17 mouse cellular contexts compared by ENCODE assay signal in the genomic region with DNA sequence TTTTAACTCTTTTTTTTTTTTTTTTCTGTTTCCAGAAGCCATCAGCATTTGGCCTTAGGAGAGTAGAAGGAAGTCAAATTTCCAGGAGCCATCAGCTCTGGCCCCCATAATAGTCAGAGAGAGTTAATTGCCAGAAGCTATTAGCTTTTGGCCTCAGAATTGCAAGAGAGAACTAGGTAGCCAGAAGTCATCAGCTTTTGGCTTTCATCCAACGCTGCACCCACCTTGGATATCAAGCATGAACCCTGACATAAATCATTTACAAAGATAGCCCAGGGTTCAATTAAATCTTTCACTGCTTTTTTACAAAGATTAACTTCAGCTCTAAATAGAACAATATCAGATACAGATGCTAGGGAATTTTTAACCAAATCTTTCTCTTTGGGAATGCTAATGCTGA. TPM values are rescaled to one million over a fixed set of nuclear protein-coding genes. Genes with fewer than 3 reads are reported as not detected.
DNase-seq lines count a peak whose midpoint lies in the region; ATAC-seq and TF ChIP-seq lines count a peak whose summit lies in the region.
"Had no signal": no experiment of that assay in that cellular context is flagged by ENCODE, and none has a peak within 500 bp of the region (broad histone marks: within the 10 kb centered on the region; RNA-seq: fewer than 3 reads in every experiment).

No protein-coding gene starts in this region.

- H3K9me3 ChIP-seq in kidney, embryonic 15.5 days (replicated peaks): no peaks in the 10 kb centered on the region
- no peaks in the 10 kb centered on the region; the same call in 1 of the 2 replicates for H3K9me3 ChIP-seq in liver, embryonic 11.5 days (ENCODE audit: control insufficient read depth, low read length)
- H3K9me3 ChIP-seq in liver, embryonic 12.5 days (replicated peaks): peaks cover 8% of the 10 kb centered on the region
- H3K9me3 ChIP-seq: embryonic facial prominence, embryonic 12.5 days; forebrain, embryonic 15.5 days; hindbrain, embryonic 13.5 days had no signal

- no peaks in the 10 kb centered on the region for H3K36me3 ChIP-seq in kidney, adult 2 months (ENCODE audit: control insufficient read depth, insufficient read depth, low read length)
- H3K36me3 ChIP-seq in kidney, embryonic 15.5 days: no peaks in the 10 kb centered on the region
- no peaks in the 10 kb centered on the region for H3K36me3 ChIP-seq in liver, embryonic 11.5 days (ENCODE audit: control insufficient read depth, insufficient read depth, low read length)
- no peaks in the 10 kb centered on the region for H3K36me3 ChIP-seq in liver, embryonic 12.5 days
- H3K36me3 ChIP-seq: embryonic facial prominence, embryonic 12.5 days; forebrain, embryonic 15.5 days; heart, embryonic 10.5 days; heart, embryonic 15.5 days; hindbrain, embryonic 13.5 days had no signal

- TF ChIP-seq POLR2A in kidney, adult 2 months (IDR thresholded peaks at IDR 0.05; ENCODE audit: low read depth, low read length): no peak

- H3K4me1 ChIP-seq in kidney, adult 2 months (ENCODE audit: control insufficient read depth, insufficient read depth, low read length): no peaks in the 10 kb centered on the region; the same call in 1 of the 2 replicates
- H3K4me1 ChIP-seq in kidney, embryonic 15.5 days: 0 out of 2 replicates have a peak, but pooled peaks cover 6% of the 10 kb centered on the region
- 0 out of 2 replicates have a peak, but pooled peaks cover 2% of the 10 kb centered on the region for H3K4me1 ChIP-seq in liver, embryonic 11.5 days (replicated peaks; ENCODE audit: control insufficient read depth, insufficient read depth, low read length)
- H3K4me1 ChIP-seq in liver, embryonic 12.5 days: peaks cover 20% of the 10 kb centered on the region
- H3K4me1 ChIP-seq: embryonic facial prominence, embryonic 12.5 days; forebrain, embryonic 15.5 days; heart, embryonic 10.5 days; heart, embryonic 15.5 days; hindbrain, embryonic 13.5 days had no signal

- no peak overlapping the region for H3K4me2 ChIP-seq in kidney, embryonic 15.5 days
- H3K4me2 ChIP-seq in liver, embryonic 11.5 days: no peak overlapping the region
- H3K4me2 ChIP-seq in liver, embryonic 12.5 days: no peak overlapping the region
- H3K4me2 ChIP-seq: embryonic facial prominence, embryonic 12.5 days; forebrain, embryonic 15.5 days; heart, embryonic 15.5 days; hindbrain, embryonic 13.5 days had no signal

- no peak overlapping the region for H3K9ac ChIP-seq in kidney, embryonic 15.5 days
- no peak overlapping the region for H3K9ac ChIP-seq in liver, embryonic 11.5 days (ENCODE audit: low read depth, low read length)
- no peak overlapping the region for H3K9ac ChIP-seq in liver, embryonic 12.5 days
- H3K9ac ChIP-seq: embryonic facial prominence, embryonic 12.5 days; forebrain, embryonic 15.5 days; heart, embryonic 15.5 days; hindbrain, embryonic 13.5 days had no signal

- no peak overlapping the region for H3K27ac ChIP-seq in kidney, adult 2 months (ENCODE audit: insufficient read depth, low read depth, low read length)
- H3K27ac ChIP-seq in kidney, embryonic 15.5 days: no peak overlapping the region
- no peak overlapping the region for H3K27ac ChIP-seq in liver, embryonic 11.5 days (ENCODE audit: low read depth, low read length)
- H3K27ac ChIP-seq in liver, embryonic 12.5 days: no peak overlapping the region
- H3K27ac ChIP-seq: embryonic facial prominence, embryonic 12.5 days; forebrain, embryonic 15.5 days; heart, embryonic 10.5 days; heart, embryonic 15.5 days; hindbrain, embryonic 13.5 days had no signal

- H3K27me3 ChIP-seq in kidney, adult 2 months (replicated peaks; ENCODE audit: control insufficient read depth, insufficient read depth, low read length): no peaks in the 10 kb centered on the region
- no peaks in the 10 kb centered on the region for H3K27me3 ChIP-seq in kidney, embryonic 15.5 days
- H3K27me3 ChIP-seq in liver, embryonic 11.5 days (replicated peaks; ENCODE audit: control insufficient read depth, insufficient read depth, low read length): no peaks in the 10 kb centered on the region
- no peaks in the 10 kb centered on the region; the same call in 1 of the 2 replicates for H3K27me3 ChIP-seq in liver, embryonic 12.5 days (replicated peaks)
- H3K27me3 ChIP-seq: embryonic facial prominence, embryonic 12.5 days; forebrain, embryonic 15.5 days; heart, embryonic 15.5 days; hindbrain, embryonic 13.5 days had no signal

- DNase-seq in kidney, adult 2 months: peak; percentile 72
- DNase-seq in liver, embryonic 11.5 days (ENCODE audit: low spot score): peak; percentile 10
- DNase-seq in kidney, postnatal 25 days: peak; percentile 62
- DNase-seq in retina, embryonic 14.5 days (ENCODE audit: low spot score): no peak
- DNase-seq: adrenal gland, adult 8-10 months; adrenal gland, postnatal 36 days; cerebellum, adult 2 months; gastrocnemius, postnatal 36 days; heart, adult 18-20 months; heart, postnatal 14 days had no signal

- no peak overlapping the region for H3K4me3 ChIP-seq in kidney, adult 2 months (ENCODE audit: insufficient read depth, low read depth, low read length)
- no peak overlapping the region for H3K4me3 ChIP-seq in kidney, embryonic 15.5 days (replicated peaks)
- no peak overlapping the region for H3K4me3 ChIP-seq in liver, embryonic 11.5 days (ENCODE audit: low read depth, low read length)
- no peak overlapping the region for H3K4me3 ChIP-seq in liver, embryonic 12.5 days
- H3K4me3 ChIP-seq: embryonic facial prominence, embryonic 12.5 days; forebrain, embryonic 15.5 days; heart, embryonic 10.5 days; heart, embryonic 15.5 days; hindbrain, embryonic 13.5 days had no signal

- WGBS in kidney, adult 2 months: 44% methylated on average over 1 of the region's 1 CpGs
- WGBS in kidney, embryonic 15.5 days: 74% methylated on average over 1 of the region's 1 CpGs
- WGBS in liver, embryonic 11.5 days: 82% methylated on average over 1 of the region's 1 CpGs
- WGBS in liver, embryonic 12.5 days (ENCODE audit: insufficient replicate concordance): 88% methylated on average over 1 of the region's 1 CpGs

- no peak for TF ChIP-seq CTCF in kidney, adult 2 months (conservative IDR thresholded peaks at IDR 0.05; ENCODE audit: insufficient read depth, insufficient read length, low read depth, low read length)

- ATAC-seq in kidney, embryonic 15.5 days (replicated peaks; ENCODE audit: low FRiP score): no peak
- ATAC-seq in liver, embryonic 11.5 days (replicated peaks; ENCODE audit: low FRiP score): no peak
- no peak for ATAC-seq in liver, embryonic 12.5 days
- ATAC-seq: forebrain, embryonic 15.5 days had no signal

RNA-seq across cellular contexts. Expression of a gene that starts 23.3 kb away (rescaled TPM):
- 155 and 157 TPM in 2 replicates for polyA plus RNA-seq in kidney, adult 2 months (2012; rRNA removed)
- 305 and 466 TPM in 2 replicates for polyA plus RNA-seq in kidney, embryonic 15.5 days (2015; fragmentation: Nextera tagmentation; extraction: Ambion mirVana)
- polyA plus RNA-seq in liver, embryonic 11.5 days (2014; fragmentation: Nextera tagmentation; extraction: Ambion mirVana): 98.9 and 115 TPM in 2 replicates
- polyA plus RNA-seq in liver, embryonic 12.5 days (2016; fragmentation: Nextera tagmentation; extraction: Ambion mirVana): 70.5 and 76.1 TPM in 2 replicates

RNA-seq across cellular contexts. Expression of a gene that starts 41.3 kb away (rescaled TPM):
- polyA plus RNA-seq in kidney, adult 2 months (2012; rRNA removed): 3.8 and 4.6 TPM in 2 replicates
- 62.2 and 68.5 TPM in 2 replicates for polyA plus RNA-seq in kidney, embryonic 15.5 days (2015; fragmentation: Nextera tagmentation; extraction: Ambion mirVana)
- 33.3 and 40.0 TPM in 2 replicates for polyA plus RNA-seq in liver, embryonic 11.5 days (2014; fragmentation: Nextera tagmentation; extraction: Ambion mirVana)
- polyA plus RNA-seq in liver, embryonic 12.5 days (2016; fragmentation: Nextera tagmentation; extraction: Ambion mirVana): 15.4 and 16.2 TPM in 2 replicates

RNA-seq across cellular contexts. Expression of a gene that starts 59.2 kb away (rescaled TPM):
- 1.1 and 1.2 TPM in 2 replicates for polyA plus RNA-seq in kidney, adult 2 months (2012; rRNA removed)
- 8.6 and 9.8 TPM in 2 replicates for polyA plus RNA-seq in kidney, embryonic 15.5 days (2015; fragmentation: Nextera tagmentation; extraction: Ambion mirVana)
- polyA plus RNA-seq in liver, embryonic 11.5 days (2014; fragmentation: Nextera tagmentation; extraction: Ambion mirVana): 3.6 and 5.1 TPM in 2 replicates
- polyA plus RNA-seq in liver, embryonic 12.5 days (2016; fragmentation: Nextera tagmentation; extraction: Ambion mirVana): 2.5 and 2.7 TPM in 2 replicates
